Mouse (Mus musculus) G1E (cell line): ENCODE results near the gene Cd34. TPM values are rescaled to one million over a fixed set of nuclear protein-coding genes. Genes with fewer than 3 reads are reported as not detected.

Experiments used
- ATAC-seq: 2 replicates; pipeline ENCODE4 v1.8.0; 2016; ENCODE audit warnings: mild to moderate bottlenecking; ENCODE audit not compliant: insufficient number of reproducible peaks, poor library complexity, low FRiP score, severe bottlenecking; ENCODE audit errors: extremely low read depth
- DNase-seq: peaks from one replicate; pipeline ENCODE4 v3.0.0; 2012; ENCODE audit warnings: low spot score
- H3K27me3 ChIP-seq: 2 replicates; pipeline ENCODE4 v1.6.1; 2012; ENCODE audit warnings: mild to moderate bottlenecking, low read length, inconsistent platforms; ENCODE audit not compliant: insufficient read depth
- H3K36me3 ChIP-seq: replicated peaks from 2 replicates; pipeline ENCODE3; 2012; ENCODE audit warnings: mild to moderate bottlenecking, inconsistent platforms
- H3K4me1 ChIP-seq: 2 replicates; pipeline ENCODE4 v1.6.1; 2012; ENCODE audit warnings: low read depth, low read length, inconsistent platforms, mixed read lengths; ENCODE audit not compliant: insufficient read depth
- H3K4me3 ChIP-seq: 2 replicates; pipeline ENCODE4 v1.5.1; 2012; ENCODE audit warnings: low read depth, mild to moderate bottlenecking, inconsistent platforms, low read length, moderate library complexity, mixed read lengths
- H3K9me3 ChIP-seq: replicated peaks from 2 replicates; pipeline ENCODE4 v1.6.1; 2012; ENCODE audit warnings: inconsistent platforms
- CTCF ChIP-seq: IDR thresholded peaks from 2 replicates; pipeline ENCODE4 v1.5.1; 2012; ENCODE audit warnings: low read depth, low read length, inconsistent platforms, mixed read lengths
- GATA1 ChIP-seq: IDR thresholded peaks from 2 replicates; pipeline ENCODE4 v1.6.1; 2012; ENCODE audit warnings: borderline replicate concordance, low read length, inconsistent platforms, mixed read lengths
- GATA2 ChIP-seq: IDR thresholded peaks from 2 replicates; pipeline ENCODE4 v1.6.1; 2012; ENCODE audit warnings: low read depth, low read length, inconsistent platforms, borderline replicate concordance
- POLR2AphosphoS5 ChIP-seq: IDR thresholded peaks from 2 replicates; pipeline ENCODE4 v1.6.1; 2012; ENCODE audit warnings: low read depth, low read length, inconsistent platforms; ENCODE audit not compliant: insufficient replicate concordance
- TAL1 ChIP-seq: conservative IDR thresholded peaks from 2 replicates; pipeline ENCODE4 v1.6.1; 2012; ENCODE audit warnings: low read depth, low read length, inconsistent platforms, mixed read lengths
- polyA plus RNA-seq: library from polyadenylated mRNA; stranded (reverse); fragments of >175 nt; gene quantifications from 2 replicates; pipeline ENCODE4 v1.2.3, GENCODE M21; 2012
- total RNA-seq, 2 experiments: library from RNA; stranded (forward) in 1 of 2; stranded (reverse) in 1 of 2; fragments of 200-1000 nt in 1 of 2; fragments of >200 nt in 1 of 2; fragmentation: Nextera tagmentation in 1 of 2; gene quantifications; 2 replicates each; pipeline ENCODE4 v1.2.3; 2014 to 2017

Gene Cd34
- total and polyA plus RNA-seq, 3 experiments, result 0.34 to 0.93 (median 0.45) TPM

- H3K4me3 ChIP-seq, result no peak overlapping the region
- peaks cover 3% of the 10 kb centered on the region; the same call in 1 of the 2 replicates for H3K27me3 ChIP-seq
- H3K36me3 ChIP-seq, result no peaks in the 10 kb centered on the region
- no peaks in the 10 kb centered on the region for H3K4me1 ChIP-seq
- TF ChIP-seq TAL1, result no peak
- no peak for TF ChIP-seq GATA2
- no peak for TF ChIP-seq GATA1
- no peak for TF ChIP-seq CTCF
- no peak for TF ChIP-seq POLR2AphosphoS5
- DNase-seq (no peak), ATAC-seq (no peak)
- H3K9me3 ChIP-seq, result no peaks in the 10 kb centered on the region
These were observed 10.7 kb upstream of the Cd34 start for GRCm38 (mm10) chr1:194927887-194928286.

GRCm38 (mm10) chr1:194929275-194929971 is 9.2 kb upstream of the Cd34 start:
- no peaks in the 10 kb centered on the region for H3K4me1 ChIP-seq
- no peak for ATAC-seq

GRCm38 (mm10) chr1:194929972-194930355 is 8.7 kb upstream of the Cd34 start:
- no peak for ATAC-seq
- Histone ChIP-seq H3K4me1 (no peaks in the 10 kb centered on the region), H3K9me3 (no peaks in the 10 kb centered on the region), H3K36me3 (no peaks in the 10 kb centered on the region), H3K27me3 (peaks cover 3% of the 10 kb centered on the region; the same call in 1 of the 2 replicates), H3K4me3 (no peak overlapping the region)
- TF ChIP-seq GATA2, result no peak
- TF ChIP-seq POLR2AphosphoS5, result no peak
- no peak for TF ChIP-seq CTCF
- TF ChIP-seq GATA1, result no peak
- no peak for DNase-seq

More at GRCm38 (mm10) chr1:194929275-194929971, 9.2 kb upstream of the Cd34 start:
- no peak for TF ChIP-seq GATA1
- no peak for TF ChIP-seq POLR2AphosphoS5
- no peak for TF ChIP-seq GATA2
- no peak for TF ChIP-seq CTCF
- no peak for TF ChIP-seq TAL1
- Histone ChIP-seq H3K36me3 (no peaks in the 10 kb centered on the region), H3K9me3 (no peaks in the 10 kb centered on the region), H3K27me3 (peaks cover 3% of the 10 kb centered on the region; the same call in 1 of the 2 replicates), H3K4me3 (no peak overlapping the region)
- DNase-seq, result no peak

GRCm38 (mm10) chr1:194930706-194931105 is 7.9 kb upstream of the Cd34 start:
- Histone ChIP-seq H3K36me3 (no peaks in the 10 kb centered on the region), H3K9me3 (no peaks in the 10 kb centered on the region), H3K27me3 (peaks cover 3% of the 10 kb centered on the region; the same call in 1 of the 2 replicates), H3K4me1 (no peaks in the 10 kb centered on the region), H3K4me3 (no peak overlapping the region)
- ATAC-seq, result no peak
- no peak for DNase-seq
- no peak for TF ChIP-seq GATA2
- no peak for TF ChIP-seq GATA1
- TF ChIP-seq POLR2AphosphoS5, result no peak

GRCm38 (mm10) chr1:194935351-194935750 is 3.3 kb upstream of the Cd34 start:
- H3K4me3 ChIP-seq, result no peak overlapping the region
- H3K27me3 ChIP-seq, result peaks cover 5% of the 10 kb centered on the region
- DNase-seq, result no peak
- no peaks in the 10 kb centered on the region for H3K9me3 ChIP-seq
- H3K36me3 ChIP-seq, result no peaks in the 10 kb centered on the region
- no peak for TF ChIP-seq POLR2AphosphoS5
- no peak for TF ChIP-seq TAL1
- TF ChIP-seq GATA2, result no peak
- no peak for TF ChIP-seq GATA1
- TF ChIP-seq CTCF, result no peak
- ATAC-seq, result peak; percentile 58
- H3K4me1 ChIP-seq, result no peaks in the 10 kb centered on the region; the same call in 1 of the 2 replicates

- no peak for TF ChIP-seq GATA2
- TF ChIP-seq TAL1, result no peak
- no peak for TF ChIP-seq CTCF
- no peak for TF ChIP-seq POLR2AphosphoS5
- TF ChIP-seq GATA1, result no peak
- Histone ChIP-seq H3K4me3 (no peak overlapping the region), H3K9me3 (no peaks in the 10 kb centered on the region), H3K36me3 (no peaks in the 10 kb centered on the region), H3K4me1 (peaks cover 12% of the 10 kb centered on the region), H3K27me3 (peaks cover 5% of the 10 kb centered on the region)
- DNase-seq (no peak), ATAC-seq (no peak)
These were observed 2.9 kb downstream of the Cd34 start for GRCm38 (mm10) chr1:194941528-194941927.
